Mouse (Mus musculus) 3T3-L1 (cell line): ENCODE results near the gene Ndrg4.

Experiments
- DNase-seq: peaks from one replicate; pipeline ENCODE4 v3.0.0-alpha.2; 2015; ENCODE audit warnings: low read depth, low spot score

The Ndrg4 gene

DNA sequence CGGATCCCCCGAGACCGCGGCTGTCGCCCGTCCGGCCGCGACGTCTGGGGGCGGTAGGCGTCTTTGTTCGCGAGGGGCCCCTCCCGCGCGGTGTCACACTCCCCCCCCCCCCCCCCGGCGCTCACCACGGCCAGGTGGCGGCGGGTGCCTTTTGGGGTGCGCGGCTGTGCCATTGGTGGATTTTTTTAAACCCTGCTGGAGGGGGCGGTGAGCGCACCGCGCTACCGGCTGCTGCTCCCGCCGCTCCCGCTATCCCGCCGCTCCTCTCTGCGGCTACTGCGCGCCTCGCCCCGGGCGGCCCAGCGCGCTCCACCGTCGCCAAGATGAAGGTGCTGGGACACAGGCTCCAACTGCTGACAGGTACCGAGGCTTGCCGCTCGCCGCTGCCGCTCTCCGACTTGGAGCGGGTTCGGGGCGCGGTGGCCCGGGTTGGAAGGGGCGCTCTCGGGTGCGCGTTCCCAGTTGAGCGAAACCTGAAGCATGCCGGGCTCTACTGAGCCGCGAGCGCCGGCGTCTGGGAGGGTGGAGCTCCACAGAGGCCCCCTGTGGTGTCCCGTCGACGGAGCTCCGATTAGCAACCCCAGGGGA is 1.3 kb downstream of the Ndrg4 start:
- DNase-seq: no peak

GRCm38 (mm10) chr8:95688073-95688672 is 11.4 kb downstream of the Ndrg4 start:
- DNase-seq: no peak

GRCm38 (mm10) chr8:95690929-95691541 is 14.3 kb downstream of the Ndrg4 start:
- no peak for DNase-seq

DNA sequence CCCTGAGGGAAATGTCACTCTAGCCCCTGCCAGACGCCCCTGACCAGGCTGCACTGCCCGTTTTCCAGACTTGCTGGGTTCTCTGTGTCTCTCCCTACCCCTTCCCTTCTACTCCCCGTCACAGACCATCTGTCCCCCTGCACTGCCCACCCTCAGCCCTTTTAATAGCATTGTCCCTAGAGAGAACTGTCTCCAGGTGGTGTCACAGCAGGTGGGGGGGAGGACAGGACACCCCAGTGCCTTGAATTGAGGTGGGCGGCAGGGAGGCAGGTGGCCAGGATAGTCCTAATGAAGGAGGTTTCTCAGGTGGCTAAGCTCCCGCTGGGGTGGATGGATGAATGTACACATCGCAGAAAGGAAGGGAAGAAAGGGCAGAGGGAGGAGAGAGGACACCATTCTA is 17.9 kb downstream of the Ndrg4 start:
- DNase-seq: no peak

DNA sequence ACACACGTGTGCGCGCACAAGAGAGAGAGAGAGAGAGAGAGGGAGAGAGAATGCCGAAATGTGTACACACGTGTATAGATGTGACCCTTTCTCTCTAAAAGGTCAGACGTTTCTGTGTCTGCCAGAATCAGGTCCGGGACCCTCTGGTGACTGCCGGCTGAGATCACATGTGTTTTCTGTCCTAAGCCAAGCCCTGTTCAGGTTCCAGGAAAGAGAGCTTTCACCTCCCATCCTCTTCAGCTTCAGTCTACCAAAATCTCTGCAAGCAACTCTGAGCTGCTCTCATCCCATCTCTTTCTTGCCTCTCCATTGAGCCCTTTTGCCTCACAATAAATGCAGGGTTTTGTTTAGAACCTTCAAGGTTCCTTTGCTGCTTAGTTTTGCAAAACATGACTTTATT is 19.9 kb downstream of the Ndrg4 start:
- no peak for DNase-seq

GRCm38 (mm10) chr8:95697128-95697527 is 20.3 kb downstream of the Ndrg4 start:
- peak; percentile 95 for DNase-seq

DNA sequence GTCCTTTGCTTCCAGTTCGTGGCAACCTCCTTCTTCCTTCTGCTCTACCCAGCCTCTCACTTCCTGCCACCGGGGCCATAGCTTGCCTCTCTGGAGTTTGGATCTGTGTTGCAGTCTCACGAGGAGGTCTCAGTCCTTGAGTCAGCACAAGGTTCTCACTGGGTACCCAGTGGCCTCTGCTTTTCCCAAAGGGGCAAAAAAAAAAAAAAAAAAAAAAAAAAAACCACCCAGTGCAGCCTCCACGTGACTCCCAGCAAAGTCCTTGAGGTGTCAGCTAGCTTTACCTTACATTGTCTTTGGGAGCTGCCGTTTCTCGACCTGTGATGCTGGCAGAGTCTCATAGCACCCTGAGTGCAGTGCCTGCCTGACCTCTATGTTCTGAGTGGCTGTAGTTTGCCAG is 21.4 kb downstream of the Ndrg4 start:
- DNase-seq: no peak

DNA sequence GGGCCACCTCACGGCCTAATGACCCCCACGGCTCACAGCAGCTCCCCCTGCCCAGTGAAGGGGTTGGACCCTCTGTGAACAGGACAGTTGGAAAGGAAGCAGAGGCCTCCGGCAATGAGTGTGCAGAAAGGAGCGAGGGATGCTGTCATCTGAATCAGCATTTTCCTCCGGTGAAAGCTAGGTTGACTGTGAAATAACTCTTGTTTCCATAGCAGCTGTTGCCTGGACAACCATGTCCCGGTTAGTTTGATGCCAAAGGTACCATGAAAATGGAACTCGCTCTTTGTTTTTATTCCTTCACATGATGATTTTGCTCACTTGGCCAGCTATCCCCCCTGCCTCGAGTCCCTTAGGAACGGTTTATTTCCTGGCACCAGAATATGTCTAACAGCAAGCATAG is 23.5 kb downstream of the Ndrg4 start:
- DNase-seq: no peak

DNA sequence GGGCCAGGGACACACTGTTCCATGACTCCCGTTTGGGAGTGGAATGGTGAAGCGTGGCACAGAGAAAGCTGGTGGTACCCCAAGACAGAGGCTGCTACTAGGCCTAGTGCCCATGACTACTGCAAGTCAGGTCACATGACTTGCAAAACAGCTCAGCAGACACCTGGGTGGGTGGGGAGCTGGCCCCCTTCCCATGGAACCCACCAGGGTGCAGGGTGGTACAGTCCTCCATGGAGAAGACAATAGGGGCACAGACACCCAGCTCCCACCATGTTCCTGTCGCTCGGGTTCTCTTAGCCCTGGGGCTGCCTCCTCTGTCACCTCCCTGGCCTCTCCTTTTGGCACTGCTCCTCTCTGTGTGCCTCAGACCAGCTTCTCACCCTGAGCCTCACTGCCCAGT is 25.0 kb downstream of the Ndrg4 start:
- DNase-seq: no peak

DNA sequence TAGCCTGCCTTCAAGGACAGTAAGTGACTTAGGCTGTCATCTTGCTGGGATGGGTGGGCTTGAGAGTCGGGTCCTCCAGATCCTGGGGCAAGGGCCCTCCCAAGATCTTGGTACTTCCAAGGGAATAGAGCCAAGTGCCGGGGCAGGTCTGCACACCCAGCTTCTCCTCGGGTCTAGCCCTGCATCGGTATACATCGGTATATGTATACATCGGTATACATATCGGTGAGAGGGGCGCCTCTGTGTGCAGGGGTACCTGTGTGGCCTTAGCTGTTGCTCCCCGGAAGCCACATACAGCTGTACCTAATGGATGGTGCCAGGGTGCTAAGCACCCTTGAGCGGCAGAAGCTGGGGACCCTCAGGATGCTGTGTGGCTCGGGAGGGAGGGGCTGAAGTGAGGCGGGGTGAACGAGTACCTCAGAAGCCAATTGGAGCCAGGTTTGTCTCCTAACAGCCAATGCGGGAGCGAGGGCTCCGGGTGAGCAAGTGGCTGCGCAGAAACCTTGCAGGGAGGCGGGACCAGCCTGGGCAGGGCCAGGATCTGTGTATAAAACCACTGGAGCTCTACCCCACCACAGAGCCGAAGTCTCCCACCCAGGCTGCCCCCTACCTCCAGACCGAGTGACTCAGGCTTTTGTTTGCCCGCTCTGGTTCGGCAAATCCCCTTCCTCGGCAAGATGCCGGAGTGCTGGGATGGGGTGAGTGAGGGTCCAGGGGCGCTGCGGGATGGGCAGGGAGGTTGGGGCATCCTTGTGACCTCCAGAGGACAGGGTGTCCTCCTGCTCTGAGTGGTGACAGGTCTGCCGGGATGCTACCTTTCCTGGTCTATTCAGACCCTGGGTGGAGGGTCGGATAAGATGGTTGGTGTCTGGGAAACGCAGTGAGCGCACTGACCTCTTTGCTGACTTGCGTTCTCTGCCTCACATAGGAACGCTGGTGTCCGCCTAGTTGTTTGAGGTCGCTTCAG is 26.0 kb downstream of the Ndrg4 start:
- peak; percentile 94 for DNase-seq

- peak; percentile 65 for DNase-seq
These were observed 26.9 kb downstream of the Ndrg4 start for GRCm38 (mm10) chr8:95703461-95704260.

DNA sequence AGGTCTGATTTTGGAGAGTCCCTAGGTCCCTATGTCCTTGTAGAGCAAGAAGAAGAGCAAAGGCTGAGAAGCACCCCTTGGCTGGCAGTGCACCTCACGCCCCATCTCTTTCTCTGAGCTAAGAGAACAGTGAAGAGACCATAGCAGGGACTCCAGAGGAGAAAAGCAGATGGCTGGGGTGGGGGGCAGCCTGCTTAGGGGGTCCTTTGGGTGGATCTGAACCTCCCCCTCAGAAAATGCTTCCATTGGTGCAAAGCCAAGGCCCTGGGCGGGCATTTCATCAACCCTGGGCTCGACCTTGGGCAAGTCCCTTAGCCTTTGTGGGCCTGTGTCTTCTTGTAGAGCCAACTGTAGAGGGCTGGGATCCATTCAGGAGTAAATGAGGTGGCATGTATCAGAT is 27.8 kb downstream of the Ndrg4 start:
- no peak for DNase-seq

DNA sequence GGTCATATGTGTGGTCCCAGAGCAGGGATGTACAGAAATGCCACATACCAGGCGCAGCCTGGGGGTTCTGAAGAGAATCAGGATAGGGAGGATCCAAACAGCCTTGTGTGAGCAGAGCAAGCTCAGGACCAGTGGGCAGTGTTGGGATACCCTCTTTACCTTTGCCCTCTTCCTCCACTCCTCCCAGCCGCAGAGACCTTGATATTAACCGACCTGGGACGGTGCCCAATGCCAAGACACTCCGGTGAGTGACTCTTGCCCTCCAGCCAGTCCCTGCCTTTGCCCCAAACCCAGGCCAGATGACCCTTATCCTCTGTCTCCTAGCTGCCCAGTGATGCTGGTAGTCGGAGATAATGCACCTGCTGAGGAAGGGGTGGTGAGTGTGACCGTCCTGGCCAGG is 32.8 kb downstream of the Ndrg4 start:
- no peak for DNase-seq

DNA sequence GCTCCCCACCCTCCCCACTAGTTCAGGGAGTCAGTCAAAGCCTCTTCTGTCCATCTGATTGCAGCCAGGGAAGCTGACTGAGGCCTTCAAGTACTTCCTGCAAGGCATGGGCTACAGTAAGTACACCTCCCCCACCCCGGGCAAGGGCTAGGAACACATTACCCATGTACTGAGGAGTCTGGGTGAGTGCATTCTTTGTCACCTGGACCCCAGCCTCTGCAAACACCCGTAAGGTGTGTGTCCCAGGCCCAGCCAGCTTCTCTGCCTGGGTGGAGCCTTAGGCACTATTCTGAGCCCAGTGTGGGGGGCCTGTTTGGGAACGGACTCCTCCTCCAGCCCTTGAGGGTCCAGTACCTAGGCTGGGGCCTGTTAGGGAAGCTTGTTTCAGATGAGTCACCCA is 34.2 kb downstream of the Ndrg4 start:
- no peak for DNase-seq

- DNase-seq: no peak
These were observed 35.6 kb downstream of the Ndrg4 start for GRCm38 (mm10) chr8:95712395-95712794.

- DNase-seq: peak; percentile 85
These were observed 36.6 kb downstream of the Ndrg4 start for GRCm38 (mm10) chr8:95713100-95714010.

DNA sequence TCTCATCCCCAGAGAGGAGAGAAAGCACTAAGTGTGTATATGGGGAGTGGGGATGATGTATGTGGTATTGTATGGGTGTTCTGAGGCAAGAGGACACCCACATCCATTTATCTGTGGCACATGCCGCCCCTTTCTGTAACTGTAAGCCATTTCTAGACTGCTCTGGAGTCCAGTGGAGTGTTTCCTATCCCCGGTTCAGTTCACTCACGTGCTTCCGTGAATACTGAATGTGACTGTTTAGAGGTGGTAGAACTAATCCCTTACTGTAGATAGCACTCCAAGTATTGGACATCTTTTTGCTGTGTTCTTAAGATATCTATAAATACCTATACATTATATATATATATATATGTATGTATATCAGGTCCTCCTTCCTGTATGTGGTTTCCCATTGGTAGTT is 37.6 kb downstream of the Ndrg4 start:
- no peak for DNase-seq

DNA sequence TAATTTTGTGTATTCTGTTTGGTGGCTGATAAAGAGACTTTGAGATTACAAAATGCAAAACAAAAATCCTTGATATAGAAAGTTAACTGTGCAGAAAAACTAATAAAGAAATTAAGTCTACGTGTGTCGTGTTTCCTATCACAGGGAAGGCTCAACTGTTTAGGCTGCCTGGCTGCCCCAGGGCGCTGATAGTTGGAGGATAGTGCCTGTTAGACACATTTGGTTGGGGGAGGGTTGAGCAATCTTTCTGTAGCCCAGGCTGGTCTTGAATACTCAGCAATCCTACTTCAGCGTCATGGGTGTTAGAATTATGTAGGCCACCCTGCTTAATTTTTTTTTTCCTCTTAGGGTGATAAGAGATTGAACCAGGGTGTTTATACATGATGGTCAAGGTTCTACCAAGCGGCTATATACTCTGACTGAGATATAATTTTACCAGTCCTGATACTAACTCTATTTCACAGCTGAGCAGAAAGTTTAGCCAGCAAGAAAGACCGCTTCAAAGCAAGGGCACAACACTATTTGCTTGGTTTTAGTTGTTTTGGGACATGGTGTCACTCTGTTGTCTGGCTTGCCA is 38.1 kb downstream of the Ndrg4 start:
- no peak for DNase-seq

- DNase-seq: peak; percentile 92
These were observed 39.1 kb downstream of the Ndrg4 start, which contains the start of gene Setd6 for GRCm38 (mm10) chr8:95715676-95716531. Setd6 (plus strand) TSS chr8:95715881.
